Mouse (Mus musculus): ENCODE measurements around the gene Gm13287. TPM values are rescaled to one million over a fixed set of nuclear protein-coding genes. Genes with fewer than 3 reads are reported as not detected.

Gm13287 gene
- polyA plus RNA-seq (2012; rRNA removed; ENCODE audit: low replicate concordance): not detected in 2 replicates

GRCm38 (mm10) chr4:88802954-88803353, at the start of gene Gm13287:
TSS of gene Gm13287 (plus strand) at chr4:88803254.

GRCm38 (mm10) chr4:88754818-88755340, 48.2 kb upstream of the Gm13287 start, which contains the start of gene Gm13271:
TSS of gene Gm13271 (plus strand) at chr4:88754868.

DNA sequence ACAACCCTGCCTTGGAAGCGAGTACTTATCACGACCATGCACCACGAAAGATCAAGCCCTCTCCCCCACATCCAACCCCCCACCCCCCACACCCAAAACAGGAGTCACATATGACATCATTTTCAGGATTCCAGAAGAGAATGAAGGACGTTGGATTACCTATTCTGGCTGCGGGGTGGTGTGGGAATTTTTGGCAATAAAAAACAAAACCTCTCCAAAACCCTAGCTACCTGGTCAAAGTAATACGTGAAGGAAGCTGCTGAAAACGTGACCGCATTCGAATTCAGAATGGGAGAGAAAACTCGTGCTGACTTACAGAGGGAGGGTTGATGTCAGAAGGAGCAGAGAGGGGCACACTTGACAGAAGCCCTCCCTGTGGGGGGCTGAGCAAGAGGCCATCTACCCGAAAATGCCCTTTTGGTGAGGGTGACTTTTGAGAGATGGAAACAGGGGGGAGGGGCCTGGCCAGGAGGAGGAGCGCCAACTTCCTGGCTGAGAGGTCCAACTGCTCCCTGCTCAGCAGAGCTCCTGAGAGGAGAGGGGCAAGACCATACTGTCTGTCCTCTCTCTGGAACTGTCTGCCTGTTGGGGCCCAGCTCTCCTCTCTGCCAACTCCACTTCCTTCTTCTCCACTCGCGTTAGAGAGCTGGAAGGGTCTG, 43.3 kb upstream of the Gm13287 start, which contains the start of gene Gm13283:
Gene Gm13283, plus strand, starts transcription at position 510 of the 659 bp plus-strand sequence.

DNA sequence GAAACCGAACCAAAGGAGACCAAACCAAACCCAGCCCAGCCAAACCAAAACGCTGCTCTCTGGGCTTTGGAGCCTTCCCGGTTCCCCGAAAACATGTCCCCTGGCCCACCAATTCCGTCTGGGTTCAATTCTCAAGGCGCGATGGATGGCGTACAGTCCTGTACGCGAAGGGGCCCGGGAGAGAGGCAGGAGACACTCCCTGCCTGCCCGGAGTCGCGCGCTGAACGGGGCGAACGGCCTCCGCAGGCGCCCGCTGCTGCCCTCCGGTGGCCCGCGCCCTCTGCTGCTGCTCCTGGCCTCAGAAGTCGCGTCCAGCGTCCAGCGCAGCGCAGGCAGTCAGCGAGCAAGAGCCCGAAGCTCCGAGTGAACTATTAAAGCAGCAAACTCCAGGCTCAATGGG, 29.5 kb upstream of the Gm13287 start, which contains the start of gene Gm13290:
Gene Gm13290, plus strand, starts transcription at position 301 of the 400 bp plus-strand sequence.

GRCm38 (mm10) chr4:88776622-88777021, 26.4 kb upstream of the Gm13287 start, which contains the start of gene Gm13289:
TSS of gene Gm13289 (plus strand) at chr4:88776922.

GRCm38 (mm10) chr4:88779550-88779949, 23.5 kb upstream of the Gm13287 start, which contains the start of gene Gm13272:
TSS of gene Gm13272 (plus strand) at chr4:88779850.

GRCm38 (mm10) chr4:88781831-88782230, 21.2 kb upstream of the Gm13287 start, which contains the start of gene Ifnz:
TSS of gene Ifnz (plus strand) at chr4:88782131.

DNA sequence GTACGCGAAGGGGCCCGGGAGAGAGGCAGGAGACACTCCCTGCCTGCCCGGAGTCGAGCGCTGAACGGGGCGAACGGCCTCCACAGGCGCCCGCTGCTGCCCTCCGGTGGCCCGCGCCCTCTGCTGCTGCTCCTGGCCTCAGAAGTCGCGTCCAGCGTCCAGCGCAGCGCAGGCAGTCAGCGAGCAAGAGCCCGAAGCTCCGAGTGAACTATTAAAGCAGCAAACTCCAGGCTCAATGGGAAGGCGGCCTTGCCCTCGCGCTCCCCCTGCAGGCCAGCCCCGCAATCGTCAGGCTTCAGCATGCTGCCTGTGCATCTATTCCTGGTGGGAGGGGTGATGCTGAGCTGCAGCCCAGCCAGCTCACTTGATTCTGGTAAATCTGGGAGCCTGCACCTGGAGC, 17.6 kb upstream of the Gm13287 start, which contains the start of gene Gm13276:
Gene Gm13276, plus strand, starts transcription at position 301 of the 400 bp plus-strand sequence.

GRCm38 (mm10) chr4:88788402-88788801, 14.7 kb upstream of the Gm13287 start, which contains the start of gene Gm13277:
TSS of gene Gm13277 (plus strand) at chr4:88788632.

DNA sequence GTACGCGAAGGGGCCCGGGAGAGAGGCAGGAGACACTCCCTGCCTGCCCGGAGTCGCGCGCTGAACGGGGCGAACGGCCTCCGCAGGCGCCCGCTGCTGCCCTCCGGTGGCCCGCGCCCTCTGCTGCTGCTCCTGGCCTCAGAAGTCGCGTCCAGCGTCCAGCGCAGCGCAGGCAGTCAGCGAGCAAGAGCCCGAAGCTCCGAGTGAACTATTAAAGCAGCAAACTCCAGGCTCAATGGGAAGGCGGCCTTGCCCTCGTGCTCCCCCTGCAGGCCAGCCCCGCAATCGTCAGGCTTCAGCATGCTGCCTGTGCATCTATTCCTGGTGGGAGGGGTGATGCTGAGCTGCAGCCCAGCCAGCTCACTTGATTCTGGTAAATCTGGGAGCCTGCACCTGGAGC, 11.8 kb upstream of the Gm13287 start, which contains the start of gene Gm13278:
Gene Gm13278, plus strand, starts transcription at position 301 of the 400 bp plus-strand sequence.

GRCm38 (mm10) chr4:88793936-88794675, 8.9 kb upstream of the Gm13287 start, which contains the start of gene Gm13275:
TSS of gene Gm13275 (plus strand) at chr4:88794487.

GRCm38 (mm10) chr4:88797097-88797496, 6.0 kb upstream of the Gm13287 start, which contains the start of gene Gm13279:
TSS of gene Gm13279 (plus strand) at chr4:88797397.

GRCm38 (mm10) chr4:88799365-88799764, 3.7 kb upstream of the Gm13287 start, which contains the start of gene Gm13285:
TSS of gene Gm13285 (plus strand) at chr4:88799665.

DNA sequence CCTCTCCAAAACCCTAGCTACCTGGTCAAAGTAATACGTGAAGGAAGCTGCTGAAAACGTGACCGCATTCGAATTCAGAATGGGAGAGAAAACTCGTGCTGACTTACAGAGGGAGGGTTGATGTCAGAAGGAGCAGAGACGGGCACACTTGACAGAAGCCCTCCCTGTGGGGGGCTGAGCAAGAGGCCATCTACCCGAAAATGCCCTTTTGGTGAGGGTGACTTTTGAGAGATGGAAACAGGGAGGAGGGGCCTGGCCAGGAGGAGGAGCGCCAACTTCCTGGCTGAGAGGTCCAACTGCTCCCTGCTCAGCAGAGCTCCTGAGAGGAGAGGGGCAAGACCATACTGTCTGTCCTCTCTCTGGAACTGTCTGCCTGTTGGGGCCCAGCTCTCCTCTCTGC, 2.2 kb downstream of the Gm13287 start, which contains the start of gene Gm13288:
Gene Gm13288, plus strand, starts transcription at position 301 of the 400 bp plus-strand sequence.

GRCm38 (mm10) chr4:88815928-88816327, 12.9 kb downstream of the Gm13287 start, which contains the start of gene Ifna7:
TSS of gene Ifna7 (plus strand) at chr4:88816228.

DNA sequence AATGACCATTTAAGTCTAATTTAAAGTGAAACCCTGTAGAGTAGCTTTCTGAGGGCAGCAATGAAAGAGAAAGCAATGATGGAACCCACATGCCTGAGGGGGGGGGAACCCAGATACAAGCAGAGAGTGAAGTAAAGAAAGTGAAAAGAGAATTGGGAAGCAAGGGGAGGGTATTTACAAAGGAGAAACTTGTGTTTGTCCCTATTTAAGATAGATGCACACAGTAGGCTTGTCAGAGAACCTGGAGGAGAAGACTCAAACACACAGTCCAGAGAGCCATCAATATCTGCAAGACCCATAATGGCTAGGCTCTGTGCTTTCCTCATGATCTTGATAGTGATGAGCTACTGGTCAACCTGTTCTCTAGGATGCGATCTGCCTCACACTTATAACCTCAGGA, 16.6 kb downstream of the Gm13287 start, which contains the start of gene Ifna11:
Gene Ifna11, plus strand, starts transcription at position 301 of the 400 bp plus-strand sequence.

GRCm38 (mm10) chr4:88827116-88827515, 24.1 kb downstream of the Gm13287 start, which contains the start of gene Ifna6:
TSS of gene Ifna6 (plus strand) at chr4:88827416.

GRCm38 (mm10) chr4:88835225-88835624, 32.2 kb downstream of the Gm13287 start, which contains the start of gene Ifna5:
TSS of gene Ifna5 (plus strand) at chr4:88835525.

GRCm38 (mm10) chr4:88841438-88841911, 38.4 kb downstream of the Gm13287 start, which contains the start of gene Ifna4:
TSS of gene Ifna4 (plus strand) at chr4:88841861.

GRCm38 (mm10) chr4:88849698-88850097, 46.6 kb downstream of the Gm13287 start, which contains the start of gene Ifna1:
TSS of gene Ifna1 (plus strand) at chr4:88850087.

